Mouse (Mus musculus) liver, embryonic 14.5 days (tissue): ENCODE measurements at regions not wholly inside any gene's neighbourhood (a gene's known extent, or its start where the extent isn't known, plus 50 kb on each side); places are given as distances from the start of the nearest gene placed in this dataset.

Source experiments
- ATAC-seq: fragments of 200-750 bp; cut with Nextera tagmentation; 2 replicates; pipeline ENCODE4 v1.8.0; 2017; ENCODE audit warnings: moderate number of reproducible peaks, mild to moderate bottlenecking, moderate library complexity; ENCODE audit not compliant: insufficient read depth
- DNase-seq, 3 experiments: peaks; one replicate each; pipeline ENCODE4 v3.0.0-alpha.2; 2012 to 2013; ENCODE audit warnings: low read depth in 3 of 3, low spot score in 3 of 3
- H3K27ac ChIP-seq: fragments of 300-500 bp; sonication (generic); 2 replicates; pipeline ENCODE4 v1.5.1; 2014; ENCODE audit warnings: moderate library complexity, mild to moderate bottlenecking, control low read depth, inconsistent platforms
- H3K27me3 ChIP-seq: fragments of 300-500 bp; sonication (generic); 2 replicates; pipeline ENCODE4 v1.6.1; 2014; ENCODE audit warnings: mild to moderate bottlenecking, low read length, moderate library complexity; ENCODE audit not compliant: control insufficient read depth, insufficient read depth
- H3K36me3 ChIP-seq: fragments of 300-500 bp; sonication (generic); replicated peaks from 2 replicates; pipeline ENCODE4 v1.6.1; 2014; ENCODE audit warnings: low read depth; ENCODE audit not compliant: control insufficient read depth, insufficient read depth
- H3K4me1 ChIP-seq, 2 experiments: fragments of 200-500 bp in 1 of 2; fragments of 300-500 bp in 1 of 2; sonication (generic) in 1 of 2; replicated peaks; 2 replicates each; pipeline ENCODE4 v1.6.1; 2012 to 2014; ENCODE audit warnings: antibody characterized with exemption in 1 of 2, inconsistent platforms in 1 of 2, low read length in 1 of 2; ENCODE audit not compliant: control insufficient read depth in 2 of 2, insufficient read depth in 2 of 2
- H3K4me2 ChIP-seq: fragments of 300-500 bp; sonication (generic); 2 replicates; pipeline ENCODE4 v1.6.1; 2014; ENCODE audit warnings: low read depth, mild to moderate bottlenecking, control low read depth, moderate library complexity
- H3K4me3 ChIP-seq, 2 experiments: fragments of 200-500 bp in 1 of 2; fragments of 300-500 bp in 1 of 2; sonication (generic) in 1 of 2; 2 replicates each; pipeline ENCODE4 v1.5.1; 2012 to 2014; ENCODE audit warnings: low read depth in 2 of 2, low read length in 2 of 2, mild to moderate bottlenecking in 2 of 2, control low read depth in 1 of 2, inconsistent platforms in 1 of 2, moderate library complexity in 1 of 2; ENCODE audit not compliant: insufficient read depth in 1 of 2
- H3K9ac ChIP-seq: fragments of 300-500 bp; sonication (generic); replicated peaks from 2 replicates; pipeline ENCODE4 v1.6.1; 2014; ENCODE audit warnings: mild to moderate bottlenecking, control low read depth, moderate library complexity
- H3K9me3 ChIP-seq: fragments of 300-500 bp; sonication (generic); 2 replicates; pipeline ENCODE4 v1.6.1; 2016; ENCODE audit warnings: low read length, mixed read lengths; ENCODE audit not compliant: control insufficient read depth
- CTCF ChIP-seq: IDR thresholded peaks from 2 replicates; pipeline ENCODE4 v1.5.1; 2016; ENCODE audit warnings: antibody characterized with exemption, low read depth, control low read depth
- EP300 ChIP-seq: IDR thresholded peaks from 2 replicates; pipeline ENCODE4 v1.6.1; 2016; ENCODE audit warnings: antibody characterized with exemption, low read depth
- WGBS: fragments of 180-500 bp; shearing (Covaris S2); extraction: QIAGEN DNeasy Blood & Tissue Kit; methylation state at CpG from one replicate; pipeline ENCODE4 v1.1.7; 2014; ENCODE audit not compliant: insufficient replicate concordance; 5-methylcytosine and 5-hydroxymethylcytosine counted together

DNA sequence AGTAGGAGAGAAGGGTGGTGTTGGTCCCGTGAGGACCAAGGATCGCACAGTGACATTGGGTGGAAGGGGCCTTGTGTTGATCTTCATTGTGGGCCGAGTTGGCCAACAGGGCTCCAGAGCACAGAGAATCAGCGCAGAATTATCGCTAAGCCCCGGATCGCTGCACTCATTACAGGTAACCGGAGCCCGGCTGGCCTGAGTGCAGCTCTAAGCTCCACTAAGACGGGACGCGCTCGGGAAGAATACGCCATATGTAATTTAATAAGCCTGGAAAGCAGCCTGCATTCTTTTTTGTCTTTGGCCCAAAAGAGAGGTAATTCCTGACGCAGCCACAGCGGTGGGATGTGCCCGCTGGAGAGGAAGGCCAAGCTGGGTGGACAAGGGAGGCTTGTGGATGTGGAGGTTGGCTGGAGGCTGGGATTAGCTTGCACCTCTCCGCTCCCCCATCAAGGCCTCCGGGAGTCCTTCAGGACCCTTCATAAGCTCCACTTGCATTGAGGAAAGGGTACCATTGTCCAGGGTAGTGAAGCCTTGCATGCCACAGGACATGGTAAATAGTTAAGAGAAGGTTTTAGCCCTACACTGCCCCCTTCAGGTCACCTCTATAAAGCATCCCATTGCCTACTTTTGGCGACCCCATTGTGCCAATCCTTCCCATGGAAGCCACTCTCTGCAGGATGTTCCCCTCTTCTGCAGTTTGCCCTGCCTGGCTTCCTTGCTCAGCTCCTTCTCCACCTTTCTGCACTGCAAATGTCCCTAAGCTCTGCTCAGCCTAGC, 73.1 kb upstream of the Gsc start:
- Histone ChIP-seq H3K4me2 (no peak overlapping the region), H3K9me3 (no peaks in the 10 kb centered on the region), H3K9ac (no peak overlapping the region), H3K27ac (no peak overlapping the region), H3K4me1 (no peaks in the 10 kb centered on the region), H3K27me3 (no peaks in the 10 kb centered on the region), H3K4me3 (no peak overlapping the region), H3K36me3 (no peaks in the 10 kb centered on the region)
- ATAC-seq (no peak), DNase-seq (no peak)
- 74% methylated on average over 20 of the region's 20 CpGs for WGBS
- TF ChIP-seq EP300 = no peak
- TF ChIP-seq CTCF = no peak; the same call in 1 of the 2 replicates

DNA sequence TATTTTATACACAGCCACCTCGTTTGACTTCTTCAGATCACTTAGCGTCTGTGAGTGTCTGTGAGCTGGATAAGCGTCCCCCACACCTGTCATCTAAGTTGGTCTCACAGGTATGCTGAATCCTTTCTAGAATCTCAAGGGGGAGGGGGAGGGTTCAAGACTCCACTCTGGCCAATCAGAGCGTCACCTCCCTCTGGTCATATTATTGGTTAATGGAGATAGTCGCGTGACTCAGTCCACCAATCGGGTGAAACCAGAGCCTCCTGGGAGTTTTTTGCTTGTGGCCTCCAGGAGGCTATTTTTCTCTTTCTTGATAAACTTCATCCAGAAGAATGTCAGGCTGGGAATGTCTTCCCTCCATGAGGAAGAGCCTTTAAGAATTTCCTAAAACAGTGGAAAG, 66.8 kb upstream of the Gsc start:
- H3K4me1 ChIP-seq = no peaks in the 10 kb centered on the region
- H3K27me3 ChIP-seq = no peaks in the 10 kb centered on the region
- 77% methylated on average over 7 of the region's 7 CpGs for WGBS
- H3K27ac ChIP-seq = no peak overlapping the region
- no peaks in the 10 kb centered on the region for H3K9me3 ChIP-seq
- no peak overlapping the region for H3K4me2 ChIP-seq
- no peak overlapping the region for H3K4me3 ChIP-seq
- ATAC-seq (no peak), DNase-seq (no peak)
- H3K9ac ChIP-seq = no peak overlapping the region
- TF ChIP-seq EP300 (no peak), CTCF (no peak)
- no peaks in the 10 kb centered on the region for H3K36me3 ChIP-seq

DNA sequence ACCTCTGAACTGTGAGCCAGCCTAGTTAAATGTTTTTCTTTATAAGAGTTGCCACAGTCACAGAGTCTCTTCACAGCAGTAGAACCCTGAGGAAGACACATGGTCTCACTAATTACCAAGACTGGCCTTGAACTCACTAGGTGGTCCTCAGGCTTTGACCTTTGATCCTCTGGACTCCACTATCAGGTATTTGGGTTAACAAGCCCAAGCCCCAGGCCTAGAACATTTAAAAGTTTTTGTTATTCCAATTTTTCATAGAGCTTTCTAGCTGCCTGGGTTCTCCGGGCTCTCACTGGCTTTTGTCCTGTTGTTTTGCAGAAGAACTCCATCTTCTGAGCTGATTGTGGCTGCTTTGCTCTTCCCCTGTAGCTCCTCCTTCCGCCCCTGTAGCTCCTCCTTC, 65.3 kb upstream of the Gsc start:
- Histone ChIP-seq H3K27me3 (no peaks in the 10 kb centered on the region), H3K36me3 (no peaks in the 10 kb centered on the region), H3K4me3 (no peak overlapping the region), H3K4me1 (no peaks in the 10 kb centered on the region), H3K27ac (no peak overlapping the region), H3K9me3 (no peaks in the 10 kb centered on the region), H3K9ac (no peak overlapping the region), H3K4me2 (no peak overlapping the region)
- DNase-seq = no peak
- TF ChIP-seq EP300 = no peak
- no peak for TF ChIP-seq CTCF
- WGBS = 54% methylated on average over 2 of the region's 2 CpGs
- ATAC-seq = no peak

DNA sequence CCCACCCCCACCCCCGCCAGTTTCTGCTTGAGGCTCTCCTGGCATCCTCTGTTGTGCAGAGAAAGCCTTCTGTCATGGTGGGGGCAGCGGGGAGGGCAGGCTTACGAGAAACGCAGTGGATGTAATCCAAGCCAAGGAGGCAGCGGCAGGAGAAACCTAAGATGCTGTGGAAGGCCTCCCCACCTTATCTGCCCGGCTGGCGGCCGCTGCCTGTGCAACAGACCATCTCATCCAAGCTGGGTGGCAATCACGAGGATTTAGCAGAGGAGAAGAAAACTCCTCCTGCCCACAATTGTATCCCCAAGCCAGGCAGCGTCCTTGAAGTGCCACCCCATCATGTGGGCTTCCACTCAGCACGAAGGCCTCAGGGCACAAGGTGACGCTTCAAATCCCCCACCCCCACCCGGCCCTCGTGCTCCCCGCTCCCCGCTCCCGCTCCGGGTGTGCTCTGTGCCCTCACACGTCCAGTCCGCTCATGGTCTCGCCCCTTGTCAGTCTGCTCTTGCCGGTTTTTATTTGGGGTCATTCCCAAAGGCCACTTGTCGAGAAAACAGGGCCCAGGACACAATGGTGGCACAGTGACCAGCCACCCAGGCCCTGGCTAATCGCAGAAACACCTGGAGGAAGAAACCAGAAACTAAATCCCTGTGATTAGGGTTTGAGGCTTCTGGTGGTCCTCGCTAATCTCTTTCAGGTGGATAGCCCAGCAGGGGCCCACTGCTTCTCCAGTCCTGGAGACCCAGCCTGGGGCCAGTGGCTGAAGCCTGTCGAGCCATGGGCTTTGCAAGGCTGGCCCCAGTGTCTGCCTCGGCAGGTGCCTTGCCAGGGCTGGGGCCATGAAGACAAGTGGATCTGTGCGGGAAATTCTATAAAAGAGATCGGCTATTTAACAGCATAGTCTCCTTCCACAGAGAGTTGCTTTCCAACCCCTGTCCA, 58.6 kb upstream of the Gsc start:
- no peaks in the 10 kb centered on the region for H3K36me3 ChIP-seq
- H3K9ac ChIP-seq = no peak overlapping the region
- no peaks in the 10 kb centered on the region for H3K4me1 ChIP-seq
- no peak overlapping the region for H3K4me2 ChIP-seq
- no peak overlapping the region for H3K4me3 ChIP-seq
- WGBS = 33% methylated on average over 29 of the region's 29 CpGs
- no peak for TF ChIP-seq EP300
- no peak for TF ChIP-seq CTCF
- no peak for DNase-seq
- no peaks in the 10 kb centered on the region for H3K9me3 ChIP-seq
- no peaks in the 10 kb centered on the region for H3K27me3 ChIP-seq
- no peak for ATAC-seq
- H3K27ac ChIP-seq = no peak overlapping the region

DNA sequence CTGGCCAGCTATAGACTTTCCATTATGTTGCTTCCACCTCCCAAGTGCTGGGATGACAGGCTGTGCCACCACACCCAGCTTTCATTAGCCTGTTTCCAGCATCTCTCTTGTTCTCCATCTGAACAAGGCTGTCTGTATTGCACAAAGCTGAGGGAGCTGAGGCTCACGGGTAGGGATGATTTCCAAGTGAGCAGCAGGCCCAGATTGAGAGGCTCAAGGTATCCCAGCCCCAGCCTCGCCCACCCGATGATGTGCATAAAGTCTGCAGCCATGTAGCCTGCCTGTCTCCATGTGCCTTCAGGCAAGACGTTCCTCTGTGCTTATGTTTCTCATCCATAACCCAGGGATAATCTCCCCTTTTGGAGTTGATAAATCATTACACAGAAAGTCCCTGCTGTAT, 57.5 kb upstream of the Gsc start:
- Histone ChIP-seq H3K27ac (no peak overlapping the region), H3K4me2 (no peak overlapping the region), H3K4me3 (no peak overlapping the region), H3K9me3 (no peaks in the 10 kb centered on the region), H3K36me3 (no peaks in the 10 kb centered on the region), H3K27me3 (no peaks in the 10 kb centered on the region), H3K9ac (no peak overlapping the region), H3K4me1 (no peaks in the 10 kb centered on the region)
- DNase-seq (no peak), ATAC-seq (no peak)
- no peak for TF ChIP-seq EP300
- TF ChIP-seq CTCF = no peak
- WGBS = 63% methylated on average over 4 of the region's 4 CpGs
